Mouse (Mus musculus) erythroblast, embryonic 14.5 days (primary cell): Measurements from ENCODE around the gene Npff.

ENCODE experiments used
- GATA1 ChIP-seq: IDR thresholded peaks from 2 replicates; pipeline ENCODE4 v1.6.1; 2012; ENCODE audit warnings: low read length, inconsistent platforms, mixed read lengths
- TAL1 ChIP-seq: IDR thresholded peaks from 3 replicates; pipeline ENCODE4 v1.6.1; 2012; ENCODE audit warnings: low read length, inconsistent platforms, mixed read lengths

DNA sequence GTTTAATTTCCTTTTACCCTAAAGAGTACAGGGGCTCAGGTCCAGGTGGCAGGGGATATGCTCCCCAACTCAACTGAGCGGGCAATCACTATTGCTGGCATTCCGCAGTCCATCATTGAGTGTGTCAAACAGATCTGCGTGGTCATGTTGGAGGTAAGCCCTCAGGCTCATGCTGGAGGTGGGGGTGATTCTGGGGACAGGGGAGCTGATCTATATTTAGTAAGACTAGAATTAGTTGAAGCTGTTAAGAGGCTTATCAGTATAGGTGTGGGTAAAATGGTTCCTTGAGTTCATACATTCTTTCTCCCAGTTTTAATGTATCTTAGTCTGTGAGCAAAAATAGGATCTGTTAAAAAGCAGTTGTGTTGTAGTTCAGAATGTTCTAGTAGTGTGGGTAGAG, 41.6 kb downstream of the Npff start:
- TF ChIP-seq TAL1 = no peak
- no peak for TF ChIP-seq GATA1
